Mouse (Mus musculus): ENCODE results near the gene Clcn1. TPM values are rescaled to one million over a fixed set of nuclear protein-coding genes. Genes with fewer than 3 reads are reported as not detected.

Gene Clcn1
- total RNA-seq (2014; rRNA removed) (2.0 and 3.5 TPM in 2 replicates), polyA plus RNA-seq (2015; fragmentation: Nextera tagmentation; extraction: Ambion mirVana) (0.43 and 0.95 TPM in 2 replicates)

GRCm38 (mm10) chr6:42286448-42286847 lies at the start of gene Clcn1:
Gene Clcn1 (plus strand): TSS chr6:42286685.
- Histone ChIP-seq H3K36me3 (ENCODE audit: insufficient read depth, low read length) (peaks cover 12% of the 10 kb centered on the region; the same call in 1 of the 2 replicates), H3K4me3 (ENCODE audit: low read length) (no peak within 1 kb of the TSS), H3K4me2 (ENCODE audit: low read depth, low read length) (no peak within 1 kb of the TSS), H3K27me3 (ENCODE audit: insufficient read depth, low read length) (no peaks in the 10 kb centered on the region), H3K9me3 (ENCODE audit: low read length) (no peaks in the 10 kb centered on the region), H3K9ac (replicated peaks; ENCODE audit: low read length) (no peak within 1 kb of the TSS), H3K27ac (no peak within 1 kb of the TSS), H3K4me1 (ENCODE audit: insufficient read depth, low read length) (no peaks in the 10 kb centered on the region)
- TF ChIP-seq CTCF (IDR thresholded peaks at IDR 0.05; ENCODE audit: low read depth) = no peak
- ATAC-seq = no peak
- 74% methylated on average over 4 of the region's 5 CpGs for WGBS
- DNase-seq (ENCODE audit: low spot score) = no peak

DNA sequence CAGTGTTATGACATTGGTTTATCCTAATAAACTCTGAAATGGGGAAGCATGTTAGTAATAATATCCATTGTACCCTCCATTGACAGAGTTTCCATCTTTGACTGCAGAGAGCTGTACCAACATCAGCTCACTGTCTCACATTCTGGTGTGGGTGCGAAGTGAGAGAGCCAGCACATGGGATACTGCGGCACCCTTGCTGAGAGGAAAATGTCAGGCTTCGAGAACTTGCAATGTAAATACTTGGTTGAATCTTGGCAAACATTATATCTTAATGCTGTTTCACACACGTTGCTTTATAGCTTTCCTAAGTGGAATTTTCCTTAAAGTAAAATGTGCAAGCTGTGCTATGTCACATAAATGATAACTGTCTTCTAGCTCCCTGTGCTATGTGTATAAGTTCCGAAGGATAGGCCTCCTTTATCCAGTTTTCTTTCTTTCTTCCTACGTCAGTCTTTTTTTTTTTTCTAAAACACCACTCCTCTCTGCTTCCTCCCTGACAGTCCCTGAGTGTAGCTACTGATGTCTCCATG lies 49.1 kb upstream of the Clcn1 start:
- TF ChIP-seq CTCF (IDR thresholded peaks at IDR 0.05; ENCODE audit: low read depth) = no peak
- no peaks in the 10 kb centered on the region for H3K36me3 ChIP-seq (ENCODE audit: insufficient read depth, low read length)
- WGBS = 73% methylated on average over 6 of the region's 6 CpGs
- H3K4me2 ChIP-seq (ENCODE audit: low read depth, low read length) = no peak overlapping the region
- H3K27me3 ChIP-seq (ENCODE audit: insufficient read depth, low read length) = no peaks in the 10 kb centered on the region
- no peak for DNase-seq (ENCODE audit: low spot score)
- H3K9ac ChIP-seq (replicated peaks; ENCODE audit: low read length) = no peak overlapping the region
- no peak overlapping the region for H3K27ac ChIP-seq
- no peaks in the 10 kb centered on the region for H3K4me1 ChIP-seq (ENCODE audit: insufficient read depth, low read length)
- no peaks in the 10 kb centered on the region for H3K9me3 ChIP-seq (ENCODE audit: low read length)
- no peak for ATAC-seq
- no peak overlapping the region for H3K4me3 ChIP-seq (ENCODE audit: low read length)

- Histone ChIP-seq H3K27me3 (ENCODE audit: insufficient read depth, low read length) (no peaks in the 10 kb centered on the region), H3K27ac (no peak overlapping the region), H3K4me2 (ENCODE audit: low read depth, low read length) (no peak overlapping the region), H3K4me1 (ENCODE audit: insufficient read depth, low read length) (0 out of 2 replicates have a peak, but pooled peaks cover 7% of the 10 kb centered on the region), H3K9ac (replicated peaks; ENCODE audit: low read length) (no peak overlapping the region), H3K9me3 (ENCODE audit: low read length) (no peaks in the 10 kb centered on the region), H3K36me3 (ENCODE audit: insufficient read depth, low read length) (no peaks in the 10 kb centered on the region), H3K4me3 (ENCODE audit: low read length) (no peak overlapping the region)
- no peak for TF ChIP-seq CTCF (IDR thresholded peaks at IDR 0.05; ENCODE audit: low read depth)
- ATAC-seq (no peak), DNase-seq (ENCODE audit: low spot score) (no peak)
- 77% methylated on average over 6 of the region's 6 CpGs for WGBS
Measured at GRCm38 (mm10) chr6:42241311-42242045, 45.0 kb upstream of the Clcn1 start.

GRCm38 (mm10) chr6:42245711-42246353 lies 40.7 kb upstream of the Clcn1 start, which contains the start of gene Gstk1:
Gene Gstk1 (plus strand): TSS chr6:42245935.
- Histone ChIP-seq H3K36me3 (ENCODE audit: insufficient read depth, low read length) (no peaks in the 10 kb centered on the region), H3K27ac (no peak within 1 kb of the TSS), H3K9me3 (ENCODE audit: low read length) (no peaks in the 10 kb centered on the region), H3K4me3 (ENCODE audit: low read length) (peak within 1 kb of the TSS; percentile 53), H3K4me2 (ENCODE audit: low read depth, low read length) (peak within 1 kb of the TSS; percentile 94), H3K27me3 (ENCODE audit: insufficient read depth, low read length) (no peaks in the 10 kb centered on the region), H3K9ac (replicated peaks; ENCODE audit: low read length) (peak within 1 kb of the TSS; percentile 49), H3K4me1 (ENCODE audit: insufficient read depth, low read length) (0 out of 2 replicates have a peak, but pooled peaks cover 7% of the 10 kb centered on the region)
- TF ChIP-seq CTCF (IDR thresholded peaks at IDR 0.05; ENCODE audit: low read depth) = no peak
- ATAC-seq (peak; percentile 99), DNase-seq (ENCODE audit: low spot score) (peak; percentile 92)
- WGBS = 3% methylated on average over 28 of the region's 28 CpGs

DNA sequence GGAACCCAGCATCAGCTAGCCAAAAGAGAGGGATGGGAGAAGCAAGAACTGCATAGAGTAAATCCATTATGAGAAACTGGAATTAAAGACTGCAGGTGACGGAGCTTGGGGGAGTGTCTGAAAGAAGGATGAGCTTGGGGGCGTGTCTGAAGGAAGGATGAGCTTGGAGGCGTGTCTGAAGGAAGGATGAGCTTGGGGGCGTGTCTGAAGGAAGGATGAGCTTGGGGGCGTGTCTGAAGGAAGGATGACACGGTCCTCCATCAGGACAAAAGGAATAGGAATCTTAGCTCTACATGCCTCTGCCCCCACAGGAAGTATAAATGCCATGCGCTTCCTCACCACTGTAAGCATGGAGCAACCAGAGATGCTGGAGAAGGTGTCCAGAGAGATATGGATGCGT lies 39.3 kb upstream of the Clcn1 start:
- 0 out of 2 replicates have a peak, but pooled peaks cover 7% of the 10 kb centered on the region for H3K4me1 ChIP-seq (ENCODE audit: insufficient read depth, low read length)
- no peak overlapping the region for H3K9ac ChIP-seq (replicated peaks; ENCODE audit: low read length)
- DNase-seq (ENCODE audit: low spot score) (no peak), ATAC-seq (peak; percentile 46)
- no peak overlapping the region for H3K27ac ChIP-seq
- TF ChIP-seq CTCF (IDR thresholded peaks at IDR 0.05; ENCODE audit: low read depth) = no peak
- WGBS = 9% methylated on average over 8 of the region's 8 CpGs
- H3K36me3 ChIP-seq (ENCODE audit: insufficient read depth, low read length) = no peaks in the 10 kb centered on the region
- peak overlapping the region; percentile 23 for H3K4me3 ChIP-seq (ENCODE audit: low read length)
- H3K9me3 ChIP-seq (ENCODE audit: low read length) = no peaks in the 10 kb centered on the region
- H3K4me2 ChIP-seq (ENCODE audit: low read depth, low read length) = peak overlapping the region; percentile 45
- H3K27me3 ChIP-seq (ENCODE audit: insufficient read depth, low read length) = no peaks in the 10 kb centered on the region

- DNase-seq (ENCODE audit: low spot score) = no peak
- Histone ChIP-seq H3K36me3 (ENCODE audit: insufficient read depth, low read length) (no peaks in the 10 kb centered on the region), H3K9me3 (ENCODE audit: low read length) (no peaks in the 10 kb centered on the region), H3K27me3 (ENCODE audit: insufficient read depth, low read length) (no peaks in the 10 kb centered on the region), H3K4me1 (ENCODE audit: insufficient read depth, low read length) (0 out of 2 replicates have a peak, but pooled peaks cover 7% of the 10 kb centered on the region), H3K27ac (no peak overlapping the region), H3K4me3 (ENCODE audit: low read length) (no peak overlapping the region), H3K9ac (replicated peaks; ENCODE audit: low read length) (no peak overlapping the region), H3K4me2 (ENCODE audit: low read depth, low read length) (peak overlapping the region; percentile 45)
- WGBS = 68% methylated on average over 1 of the region's 1 CpGs
- no peak for ATAC-seq
- TF ChIP-seq CTCF (IDR thresholded peaks at IDR 0.05; ENCODE audit: low read depth) = no peak
Measured at GRCm38 (mm10) chr6:42247981-42248380, 38.5 kb upstream of the Clcn1 start.
